Mouse (Mus musculus) neural tube, embryonic 12.5 days (tissue): ENCODE results near the gene Bid. TPM values are rescaled to one million over a fixed set of nuclear protein-coding genes. Genes with fewer than 3 reads are reported as not detected.
"Not testable (repeated sequence)": the region's sequence is repeated elsewhere in the genome, so short reads cannot be mapped to it uniquely, and the experiment has no call there.

ENCODE experiments used
- ATAC-seq: fragments of 200-750 bp; cut with Nextera tagmentation; 2 replicates; pipeline ENCODE4 v1.8.0; 2017; ENCODE audit warnings: low read depth, mild to moderate bottlenecking, moderate TSS enrichment, moderate library complexity; ENCODE audit not compliant: low FRiP score
- H3K27ac ChIP-seq: fragments of 300-500 bp; sonication (generic); 2 replicates; pipeline ENCODE4 v1.5.1; 2016
- H3K27me3 ChIP-seq: fragments of 300-500 bp; sonication (generic); replicated peaks from 2 replicates; pipeline ENCODE4 v1.6.1; 2016; ENCODE audit warnings: mild to moderate bottlenecking
- H3K36me3 ChIP-seq: fragments of 300-500 bp; sonication (generic); 2 replicates; pipeline ENCODE4 v1.6.1; 2016; ENCODE audit warnings: mild to moderate bottlenecking
- H3K4me1 ChIP-seq: fragments of 300-500 bp; sonication (generic); 2 replicates; pipeline ENCODE4 v1.6.1; 2016
- H3K4me2 ChIP-seq: fragments of 300-500 bp; sonication (generic); replicated peaks from 2 replicates; pipeline ENCODE4 v1.6.1; 2016; ENCODE audit warnings: mild to moderate bottlenecking
- H3K4me3 ChIP-seq: fragments of 300-500 bp; sonication (generic); 2 replicates; pipeline ENCODE4 v1.5.1; 2016
- H3K9ac ChIP-seq: fragments of 300-500 bp; sonication (generic); 2 replicates; pipeline ENCODE4 v1.6.1; 2016; ENCODE audit warnings: mild to moderate bottlenecking
- H3K9me3 ChIP-seq: fragments of 300-500 bp; sonication (generic); 2 replicates; pipeline ENCODE4 v1.6.1; 2016; ENCODE audit warnings: mild to moderate bottlenecking
- WGBS: fragments of 180-500 bp; shearing (Covaris S2); methylation state at CpG from one replicate; pipeline ENCODE4 v1.1.7; 2016; 5-methylcytosine and 5-hydroxymethylcytosine counted together
- polyA plus RNA-seq: library from polyadenylated mRNA; unstranded; fragments of >200 nt; fragmentation: Nextera tagmentation; extraction: Ambion mirVana; gene quantifications from 2 replicates; pipeline ENCODE4 v1.2.1, GENCODE M21; 2016

The Bid gene
- polyA plus RNA-seq, 1 experiment from 2014 or later = 21.0 TPM

GRCm38 (mm10) chr6:120913783-120914182 lies 2.9 kb downstream of the Bid start:
- Histone ChIP-seq H3K27ac (no peak overlapping the region), H3K4me2 (no peak overlapping the region), H3K27me3 (no peaks in the 10 kb centered on the region; the same call in 1 of the 2 replicates), H3K4me1 (peaks cover 9% of the 10 kb centered on the region; the same call in 1 of the 2 replicates), H3K36me3 (no peaks in the 10 kb centered on the region), H3K4me3 (no peak overlapping the region), H3K9ac (no peak overlapping the region), H3K9me3 (no peaks in the 10 kb centered on the region)
- 86% methylated on average over 8 of the region's 8 CpGs for WGBS
- ATAC-seq = no peak

DNA sequence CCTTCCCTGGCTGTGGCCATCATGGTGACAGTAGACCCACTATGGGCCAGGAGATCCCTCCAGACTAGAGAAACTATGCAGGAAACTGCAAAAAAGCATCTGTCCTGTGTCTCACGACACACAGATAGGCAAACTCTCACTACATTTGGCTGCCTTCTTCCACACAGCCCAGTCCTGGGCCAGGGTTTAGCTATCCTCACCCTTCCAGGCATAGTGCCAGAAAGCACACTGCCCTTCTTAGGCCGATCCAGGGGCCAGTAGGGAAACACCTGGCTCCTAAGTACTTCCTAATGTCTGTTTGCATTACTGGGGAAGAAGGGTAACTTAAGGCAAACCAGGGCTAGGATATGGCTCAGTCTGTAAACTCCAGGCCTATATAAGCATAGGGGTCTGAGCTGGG lies 3.7 kb downstream of the Bid start:
- H3K36me3 ChIP-seq = no peaks in the 10 kb centered on the region
- no peak for ATAC-seq
- WGBS = 79% methylated on average over 2 of the region's 2 CpGs
- H3K27me3 ChIP-seq = no peaks in the 10 kb centered on the region; the same call in 1 of the 2 replicates
- H3K9ac ChIP-seq = no peak overlapping the region
- H3K27ac ChIP-seq = no peak overlapping the region
- no peaks in the 10 kb centered on the region for H3K9me3 ChIP-seq
- H3K4me2 ChIP-seq = no peak overlapping the region
- no peak overlapping the region for H3K4me3 ChIP-seq
- peaks cover 9% of the 10 kb centered on the region; the same call in 1 of the 2 replicates for H3K4me1 ChIP-seq

DNA sequence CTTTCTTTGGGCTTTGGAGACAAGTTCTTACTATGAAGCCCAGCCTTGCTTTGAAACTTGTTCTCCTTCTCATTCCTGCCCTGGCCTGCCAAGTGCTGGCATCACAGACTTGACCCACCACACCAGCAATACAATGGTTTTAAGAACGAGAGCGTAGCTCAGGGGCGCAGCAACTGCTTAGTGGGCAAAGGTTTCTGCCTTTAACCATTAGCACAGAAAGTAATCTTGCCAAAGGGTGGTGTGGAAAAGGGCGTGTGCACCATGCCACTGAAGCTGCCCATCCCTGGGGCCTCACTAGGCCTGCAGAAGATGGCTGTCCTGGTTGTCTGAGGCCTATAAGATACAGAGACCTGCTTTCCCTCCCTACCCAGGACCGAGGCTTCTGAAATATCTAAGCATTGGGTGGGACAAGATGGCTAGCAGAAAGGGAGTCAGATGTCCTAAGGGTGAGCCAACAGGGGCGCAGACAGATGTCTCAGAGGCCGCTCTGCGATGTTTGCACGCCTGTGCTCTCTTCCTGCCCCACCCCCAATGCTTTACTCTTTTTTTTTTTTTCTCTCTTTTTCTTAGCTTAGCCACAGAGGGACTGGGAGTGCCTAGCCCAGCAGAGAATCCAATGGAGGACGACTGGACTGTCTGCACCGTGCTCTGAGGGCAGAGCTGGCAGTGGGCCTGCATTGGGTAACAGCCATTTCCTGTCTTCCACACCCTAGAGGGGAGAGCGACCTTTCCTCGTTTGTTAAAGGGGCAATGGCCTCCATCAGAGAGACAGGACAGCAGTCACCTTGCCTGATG lies 5.2 kb downstream of the Bid start:
- 78% methylated on average over 13 of the region's 13 CpGs for WGBS
- H3K4me2 ChIP-seq = no peak overlapping the region
- H3K27ac ChIP-seq = no peak overlapping the region
- H3K4me3 ChIP-seq = no peak overlapping the region
- no peaks in the 10 kb centered on the region; the same call in 1 of the 2 replicates for H3K27me3 ChIP-seq
- H3K9me3 ChIP-seq = no peaks in the 10 kb centered on the region
- H3K4me1 ChIP-seq = peaks cover 9% of the 10 kb centered on the region; the same call in 1 of the 2 replicates
- no peaks in the 10 kb centered on the region for H3K36me3 ChIP-seq
- H3K9ac ChIP-seq = no peak overlapping the region
- ATAC-seq = no peak

- Histone ChIP-seq H3K4me1 (no peaks in the 10 kb centered on the region), H3K4me2 (no peak overlapping the region), H3K4me3 (no peak overlapping the region), H3K9ac (no peak overlapping the region), H3K36me3 (no peaks in the 10 kb centered on the region), H3K27me3 (no peaks in the 10 kb centered on the region), H3K9me3 (no peaks in the 10 kb centered on the region), H3K27ac (no peak overlapping the region)
- 88% methylated on average over 3 of the region's 3 CpGs for WGBS
- no peak for ATAC-seq
Observed at GRCm38 (mm10) chr6:120909501-120909900, 7.2 kb downstream of the Bid start.

- not testable (repeated sequence) for H3K9me3 ChIP-seq, H3K4me1 ChIP-seq, H3K27me3 ChIP-seq, H3K27ac ChIP-seq, H3K4me3 ChIP-seq, ATAC-seq, H3K4me2 ChIP-seq, H3K36me3 ChIP-seq, H3K9ac ChIP-seq
- WGBS = 93% methylated on average over 10 of the region's 10 CpGs
Observed at GRCm38 (mm10) chr6:120907876-120908597, 8.6 kb downstream of the Bid start.

DNA sequence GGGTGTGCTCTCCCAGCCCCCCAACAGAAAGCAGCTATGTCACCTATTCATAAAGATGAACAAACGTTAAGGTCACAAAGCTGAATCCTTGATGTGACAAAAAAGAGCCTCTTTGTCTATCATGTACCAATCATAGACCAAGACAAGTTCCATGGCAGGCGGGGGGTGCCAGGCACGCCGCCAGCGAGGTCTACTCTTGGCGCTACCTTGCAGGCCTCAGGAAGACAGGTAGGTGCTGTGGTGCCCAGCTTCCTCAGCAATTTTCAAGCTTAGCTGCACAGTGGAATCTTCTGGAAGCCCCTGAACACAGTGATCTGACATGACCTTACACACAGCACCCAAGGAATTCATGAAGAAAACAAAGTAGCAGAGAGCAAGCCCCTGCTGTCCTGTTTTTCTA lies 10.1 kb downstream of the Bid start:
- H3K36me3 ChIP-seq = no peaks in the 10 kb centered on the region
- H3K4me3 ChIP-seq = no peak overlapping the region
- WGBS = 94% methylated on average over 6 of the region's 6 CpGs
- no peak overlapping the region for H3K27ac ChIP-seq
- ATAC-seq = no peak
- H3K27me3 ChIP-seq = no peaks in the 10 kb centered on the region
- no peaks in the 10 kb centered on the region for H3K9me3 ChIP-seq
- no peak overlapping the region for H3K9ac ChIP-seq
- no peaks in the 10 kb centered on the region for H3K4me1 ChIP-seq
- no peak overlapping the region for H3K4me2 ChIP-seq

GRCm38 (mm10) chr6:120905111-120905510 lies 11.5 kb downstream of the Bid start:
- H3K4me1 ChIP-seq = no peaks in the 10 kb centered on the region

GRCm38 (mm10) chr6:120903961-120904360 lies 12.7 kb downstream of the Bid start:
- Histone ChIP-seq H3K9ac (no peak overlapping the region), H3K4me1 (no peaks in the 10 kb centered on the region), H3K4me2 (no peak overlapping the region), H3K27ac (no peak overlapping the region), H3K27me3 (no peaks in the 10 kb centered on the region), H3K36me3 (no peaks in the 10 kb centered on the region), H3K9me3 (no peaks in the 10 kb centered on the region), H3K4me3 (no peak overlapping the region)
- ATAC-seq = no peak
- WGBS = 91% methylated on average over 11 of the region's 11 CpGs

More at GRCm38 (mm10) chr6:120905111-120905510, 11.5 kb downstream of the Bid start:
- 79% methylated on average over 5 of the region's 5 CpGs for WGBS
- no peak overlapping the region for H3K4me3 ChIP-seq
- H3K27me3 ChIP-seq = no peaks in the 10 kb centered on the region
- H3K4me2 ChIP-seq = no peak overlapping the region
- H3K9ac ChIP-seq = no peak overlapping the region
- no peaks in the 10 kb centered on the region for H3K9me3 ChIP-seq
- no peak for ATAC-seq
- H3K36me3 ChIP-seq = no peaks in the 10 kb centered on the region
- no peak overlapping the region for H3K27ac ChIP-seq

DNA sequence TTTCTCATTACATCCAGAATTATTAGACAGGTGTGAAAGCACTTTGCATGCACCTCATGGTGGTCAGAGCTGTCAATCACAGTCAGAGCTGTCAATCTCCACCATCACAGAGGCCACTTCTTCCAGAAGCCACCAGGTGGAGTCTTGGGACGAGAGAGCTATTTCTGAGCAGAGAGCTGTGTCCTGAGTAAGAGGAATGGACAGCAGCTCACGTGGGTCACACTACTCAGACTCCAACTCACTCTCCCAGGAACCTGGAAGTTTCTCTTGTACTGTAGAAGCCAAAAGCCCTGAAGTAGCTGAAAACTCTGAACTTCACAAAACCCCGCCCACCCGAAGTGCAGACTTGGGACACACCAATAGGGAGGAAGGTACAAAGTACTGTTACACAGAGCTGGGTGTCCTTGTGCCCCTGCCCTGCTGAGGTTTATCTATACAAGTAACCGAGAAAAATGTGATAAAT lies 13.2 kb downstream of the Bid start:
- Histone ChIP-seq H3K4me2 (no peak overlapping the region), H3K4me1 (no peaks in the 10 kb centered on the region), H3K9me3 (no peaks in the 10 kb centered on the region), H3K9ac (no peak overlapping the region), H3K27me3 (no peaks in the 10 kb centered on the region), H3K27ac (no peak overlapping the region), H3K4me3 (no peak overlapping the region), H3K36me3 (no peaks in the 10 kb centered on the region)
- WGBS = 63% methylated on average over 5 of the region's 5 CpGs
- no peak for ATAC-seq

- Histone ChIP-seq H3K27me3 (no peaks in the 10 kb centered on the region), H3K4me1 (no peaks in the 10 kb centered on the region), H3K27ac (no peak overlapping the region), H3K9ac (no peak overlapping the region), H3K4me3 (no peak overlapping the region), H3K36me3 (no peaks in the 10 kb centered on the region), H3K4me2 (no peak overlapping the region), H3K9me3 (no peaks in the 10 kb centered on the region)
- WGBS = 93% methylated on average over 14 of the region's 14 CpGs
- ATAC-seq = no peak
Observed at GRCm38 (mm10) chr6:120901776-120902645, 14.6 kb downstream of the Bid start.

- Histone ChIP-seq H3K4me3 (no peak overlapping the region), H3K4me1 (no peaks in the 10 kb centered on the region), H3K27ac (no peak overlapping the region), H3K27me3 (no peaks in the 10 kb centered on the region), H3K36me3 (peaks cover 12% of the 10 kb centered on the region), H3K9ac (no peak overlapping the region), H3K4me2 (no peak overlapping the region), H3K9me3 (no peaks in the 10 kb centered on the region)
- ATAC-seq = peak; percentile 33; the same call in 1 of the 2 replicates
- WGBS = 68% methylated on average over 6 of the region's 6 CpGs
Observed at GRCm38 (mm10) chr6:120898188-120898833, 18.3 kb downstream of the Bid start.
